In genomic region chr5:52367866-52368840, GRCm38 (mm10) we compare ENCODE assay signal across 9 mouse cellular contexts. TPM values are rescaled to one million over a fixed set of nuclear protein-coding genes. Genes with fewer than 3 reads are reported as not detected.
DNase-seq lines count a peak whose midpoint lies in the region; ATAC-seq and TF ChIP-seq lines count a peak whose summit lies in the region.
"Had no signal": no experiment of that assay in that cellular context is flagged by ENCODE, and none has a peak within 500 bp of the region (broad histone marks: within the 10 kb centered on the region; RNA-seq: fewer than 3 reads in every experiment).

No protein-coding gene starts in this region.

- TF ChIP-seq CTCF in cerebellum, adult 2 months (IDR thresholded peaks at IDR 0.05; ENCODE audit: borderline replicate concordance, insufficient read depth, low read depth, low read length): no peak
- TF ChIP-seq CTCF in ES-Bruce4 (IDR thresholded peaks at IDR 0.05; ENCODE audit: low read depth, low read length): no peak
- no peak for TF ChIP-seq CTCF in intestine, postnatal 0 days (IDR thresholded peaks at IDR 0.05; ENCODE audit: low read depth)

- no peak overlapping the region for H3K27ac ChIP-seq in cerebellum, adult 2 months (ENCODE audit: insufficient read depth, low read length)
- H3K27ac ChIP-seq in ES-Bruce4 (ENCODE audit: insufficient read depth, low read length): no peak overlapping the region
- no peak overlapping the region for H3K27ac ChIP-seq in forebrain, embryonic 15.5 days (replicated peaks)
- no peak overlapping the region for H3K27ac ChIP-seq in intestine, postnatal 0 days (ENCODE audit: low read depth, low read length)

- H3K9ac ChIP-seq in ES-Bruce4 (ENCODE audit: low read depth, poor library complexity, severe bottlenecking): 0 out of 2 replicates have a peak overlapping the region, but pooled peaks have one; percentile 2
- H3K9ac ChIP-seq in forebrain, embryonic 15.5 days (replicated peaks): peak overlapping the region; percentile 31
- no peak overlapping the region for H3K9ac ChIP-seq in intestine, postnatal 0 days (ENCODE audit: low read depth, low read length)

- 45% methylated on average over 63 of the region's 63 CpGs for whole genome bisulfite sequencing in cerebellum, adult 2 months
- 53% methylated on average over 63 of the region's 63 CpGs for WGBS in forebrain, embryonic 15.5 days
- WGBS in intestine, postnatal 0 days: 48% methylated on average over 63 of the region's 63 CpGs

- peak; percentile 60; the same call in 1 of the 2 replicates for ATAC-seq in forebrain, embryonic 15.5 days (replicated peaks)
- no peak for ATAC-seq in intestine, postnatal 0 days

- no peak for TF ChIP-seq POLR2A in cerebellum, adult 2 months (IDR thresholded peaks at IDR 0.05; ENCODE audit: borderline replicate concordance, insufficient read depth, low read length)
- TF ChIP-seq POLR2A in ES-Bruce4 (IDR thresholded peaks at IDR 0.05; ENCODE audit: insufficient read depth, low read length): no peak

- H3K9me3 ChIP-seq in ES-Bruce4 (replicated peaks; ENCODE audit: control insufficient read depth, insufficient read depth, low read length, poor library complexity, severe bottlenecking): no peaks in the 10 kb centered on the region
- no peaks in the 10 kb centered on the region for H3K9me3 ChIP-seq in forebrain, embryonic 15.5 days
- no peaks in the 10 kb centered on the region for H3K9me3 ChIP-seq in intestine, postnatal 0 days (ENCODE audit: control insufficient read depth)

- intact Hi-C loops in left cerebral cortex, postnatal 14 days (cut with DNase I): no loop called here

- peak overlapping the region; percentile 44 for H3K4me2 ChIP-seq in forebrain, embryonic 15.5 days (replicated peaks)
- 0 out of 2 replicates have a peak overlapping the region, but pooled peaks have one; percentile 24 for H3K4me2 ChIP-seq in intestine, postnatal 0 days (replicated peaks; ENCODE audit: low read depth)

- peak overlapping the region; percentile 5 for H3K4me3 ChIP-seq in cerebellum, adult 2 months (replicated peaks; ENCODE audit: insufficient read depth, low read depth, low read length)
- peak overlapping the region; percentile 36 for H3K4me3 ChIP-seq in ES-Bruce4 (ENCODE audit: low read depth, low read length)
- peak overlapping the region; percentile 16 for H3K4me3 ChIP-seq in forebrain, embryonic 15.5 days
- H3K4me3 ChIP-seq in intestine, postnatal 0 days (ENCODE audit: low read depth, low read length): no peak overlapping the region

- no peaks in the 10 kb centered on the region for H3K27me3 ChIP-seq in cerebellum, adult 2 months (ENCODE audit: control insufficient read depth, insufficient read depth, low read length)
- H3K27me3 ChIP-seq in ES-Bruce4 (ENCODE audit: control insufficient read depth, insufficient read depth, low read length, poor library complexity, severe bottlenecking): no peaks in the 10 kb centered on the region; the same call in 1 of the 2 replicates
- no peaks in the 10 kb centered on the region for H3K27me3 ChIP-seq in forebrain, embryonic 15.5 days
- peaks cover 4% of the 10 kb centered on the region; the same call in 1 of the 2 replicates for H3K27me3 ChIP-seq in intestine, postnatal 0 days (replicated peaks; ENCODE audit: control insufficient read depth, insufficient read depth, low read length)

- H3K36me3 ChIP-seq in ES-Bruce4 (ENCODE audit: control insufficient read depth, insufficient read depth, low read length, poor library complexity, severe bottlenecking): no peaks in the 10 kb centered on the region
- H3K36me3 ChIP-seq in forebrain, embryonic 15.5 days: no peaks in the 10 kb centered on the region
- H3K36me3 ChIP-seq in intestine, postnatal 0 days (ENCODE audit: control insufficient read depth, insufficient read depth): no peaks in the 10 kb centered on the region

- no peak for TF ChIP-seq EP300 in ES-Bruce4 (IDR thresholded peaks at IDR 0.05; ENCODE audit: insufficient read depth, low read depth, low read length)

- peaks cover 4% of the 10 kb centered on the region for H3K4me1 ChIP-seq in cerebellum, adult 2 months (ENCODE audit: control insufficient read depth, insufficient read depth, low read length)
- no peaks in the 10 kb centered on the region for H3K4me1 ChIP-seq in ES-Bruce4 (ENCODE audit: control insufficient read depth, insufficient read depth, low read length)
- H3K4me1 ChIP-seq in forebrain, embryonic 15.5 days: peaks cover 8% of the 10 kb centered on the region; the same call in 1 of the 2 replicates
- H3K4me1 ChIP-seq in intestine, postnatal 0 days (replicated peaks; ENCODE audit: control insufficient read depth, insufficient read depth, low read length): no peaks in the 10 kb centered on the region

- peak; percentile 24 to 29 for DNase-seq in cerebellum, adult 2 months
- DNase-seq in cerebellum, adult 11 months: no peak
- no peak for DNase-seq in left cerebral cortex, postnatal 14 days (ENCODE audit: low spot score in 2 of 2)
- DNase-seq in spleen, postnatal 4 days (ENCODE audit: low spot score in 2 of 2): no peak
- no peak for DNase-seq in lung, postnatal 25 days (ENCODE audit: low spot score)

RNA-seq across cellular contexts. Expression of gene Sod3, which starts 4.6 kb away (rescaled TPM):
- 11.7 and 14.0 TPM in 2 replicates for polyA plus RNA-seq in cerebellum, adult 2 months (2012; rRNA removed)
- 0.27 and 0.29 TPM in 2 replicates for polyA plus RNA-seq in ES-Bruce4 (2011; ENCODE audit: insufficient read depth, insufficient read length, low read depth, missing spikeins)
- polyA plus RNA-seq in forebrain, embryonic 15.5 days (2015; fragmentation: Nextera tagmentation; extraction: Ambion mirVana): 0.89 and 1.2 TPM in 2 replicates
- 6.5 and 11.3 TPM in 2 replicates for polyA plus RNA-seq in intestine, postnatal 0 days (2015; fragmentation: Nextera tagmentation; extraction: Ambion mirVana)
- total RNA-seq in left cerebral cortex, postnatal 14 days (2021): 1 to 10 TPM; 6.6 to 7.5 TPM
- total RNA-seq: common myeloid progenitor, adult 5-6 weeks had no signal

Comparison
In these comparisons a context has a peak if more than half of its experiments do, and no peak if none do; other contexts are left out.
1. DNase-seq: peak in cerebellum, adult 2 months (2 of 2); none in cerebellum, adult 11 months (single experiment), left cerebral cortex, postnatal 14 days (0 of 2), spleen, postnatal 4 days (0 of 2) and lung, postnatal 25 days (single experiment).